Mouse (Mus musculus) left cerebral cortex, postnatal 36 days (tissue): ENCODE measurements around the gene Dnajb6. TPM values are rescaled to one million over a fixed set of nuclear protein-coding genes. Genes with fewer than 3 reads are reported as not detected.
"Not testable (repeated sequence)": the region's sequence is repeated elsewhere in the genome, so short reads cannot be mapped to it uniquely, and the experiment has no call there.

Experiments used
- DNase-seq, 2 experiments: peaks; one replicate each; pipeline ENCODE4 v3.0.0; 2021 to 2022; ENCODE audit warnings: low spot score in 2 of 2, mixed read lengths in 1 of 2
- intact Hi-C: fragments of 180-260 bp; cut with DNase I; formaldehyde crosslinking; loops from one replicate; pipeline ENCODE4 v1.15.1; 2025
- total RNA-seq, 2 experiments: library from RNA; stranded (reverse); gene quantifications; 2 replicates each; pipeline ENCODE4 v1.2.3; 2021

Dnajb6 gene
- 100 to 1,000 TPM; 168 to 174 TPM for total RNA-seq

DNA sequence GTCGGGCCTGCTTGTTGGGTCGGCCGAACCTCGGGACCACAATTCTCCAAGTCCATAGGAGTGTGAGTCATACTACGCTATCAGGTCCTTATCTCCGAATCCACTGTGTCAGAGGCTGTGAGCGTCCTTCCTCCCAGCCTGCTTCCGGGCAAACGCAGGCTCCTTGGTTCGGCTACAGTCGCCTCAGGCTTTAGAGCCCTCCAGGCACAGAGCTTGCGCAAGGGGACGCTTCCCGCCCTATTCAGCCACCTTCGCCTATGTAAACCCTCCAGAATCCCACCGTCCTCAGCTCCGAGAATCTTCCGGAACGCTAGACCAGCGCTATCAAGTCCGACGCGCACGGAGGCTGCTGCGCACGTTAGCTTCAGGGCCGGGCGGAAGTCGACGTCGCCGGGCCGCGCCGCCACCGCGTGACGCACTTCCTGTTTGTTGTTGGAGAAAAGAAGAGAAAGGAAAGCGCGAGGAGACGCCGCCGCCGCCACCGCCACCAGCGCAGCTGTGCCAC lies at the start of gene Dnajb6, which contains the start of gene Gm5129:
TSS of gene Dnajb6 (plus strand) at position 132 of the 505 bp plus-strand sequence.
TSS of gene Gm5129 (minus strand) at position 380 of the 505 bp plus-strand sequence.
- intact Hi-C loops, result loop anchor here (2.0 kb wide), 1 partner anchor 167 kb away; the partner anchor contains the start of gene Ube3c
- DNase-seq, result peak; percentile 99 to 100

GRCm38 (mm10) chr5:29687671-29688070 lies 47.8 kb upstream of the Dnajb6 start:
- DNase-seq, result no peak
- intact Hi-C loops, result no loop called here

- no peak for DNase-seq
- intact Hi-C loops, result no loop called here
Measured at GRCm38 (mm10) chr5:29688352-29688751, 47.1 kb upstream of the Dnajb6 start.

DNA sequence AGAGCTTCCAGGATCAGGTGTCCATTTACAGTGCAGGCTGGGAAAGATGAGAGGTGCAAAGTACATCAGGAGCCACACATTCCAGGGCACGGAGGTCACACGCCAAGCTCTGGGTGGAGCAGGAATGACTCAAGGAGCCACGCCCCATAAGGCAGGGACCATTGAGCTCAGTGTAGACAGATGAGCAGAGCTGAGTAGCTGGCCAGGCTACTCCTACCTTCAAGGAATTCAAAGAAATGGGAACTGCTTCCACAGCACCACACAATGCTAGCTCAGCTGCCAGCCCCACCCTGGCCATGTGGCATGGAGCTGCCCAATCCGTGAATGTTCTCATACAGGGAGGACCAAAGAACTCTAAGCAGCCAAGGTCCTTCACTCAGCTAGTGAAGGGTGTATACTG lies 37.0 kb upstream of the Dnajb6 start:
- DNase-seq, result no peak
- intact Hi-C loops, result no loop called here

DNA sequence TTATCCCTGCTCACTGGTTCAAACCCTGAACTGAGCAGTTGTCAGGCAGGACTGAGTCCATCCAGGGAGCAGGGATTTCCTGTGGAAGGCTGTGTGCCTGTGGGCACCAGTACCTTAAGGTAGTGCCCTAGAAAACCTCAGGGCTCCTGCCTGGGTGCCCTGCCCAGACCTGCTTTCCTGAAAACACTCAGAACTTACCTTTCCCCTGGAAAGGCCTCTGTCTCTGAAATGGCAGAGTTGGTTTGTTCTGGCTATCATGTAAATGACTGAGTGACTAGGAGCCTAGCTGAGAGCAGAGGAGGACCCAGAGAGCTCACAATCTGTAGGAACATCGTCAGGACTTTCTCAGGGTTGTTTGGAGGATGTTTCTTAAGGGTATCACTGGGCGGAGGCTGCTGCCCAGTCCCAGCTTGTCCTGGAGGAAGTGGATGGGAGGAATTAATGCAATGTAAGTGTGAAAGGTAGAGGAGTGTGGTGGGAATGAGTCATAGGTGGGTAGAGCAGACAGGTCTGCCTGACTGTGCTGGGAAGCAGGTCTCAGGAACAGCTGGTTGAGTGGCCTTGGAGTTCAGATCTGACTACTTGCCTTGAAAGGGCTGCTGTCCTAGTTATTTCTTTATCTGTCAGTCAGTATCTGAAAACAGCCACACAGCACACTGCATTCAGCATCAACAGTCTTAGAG lies 35.8 kb upstream of the Dnajb6 start:
- intact Hi-C loops, result no loop called here
- DNase-seq, result no peak

- intact Hi-C loops, result no loop called here
Measured at GRCm38 (mm10) chr5:29707241-29707640, 28.2 kb upstream of the Dnajb6 start.

GRCm38 (mm10) chr5:29708258-29708657 lies 27.2 kb upstream of the Dnajb6 start:
- DNase-seq, result no peak
- intact Hi-C loops, result no loop called here

More at GRCm38 (mm10) chr5:29707241-29707640, 28.2 kb upstream of the Dnajb6 start:
- no peak for DNase-seq

DNA sequence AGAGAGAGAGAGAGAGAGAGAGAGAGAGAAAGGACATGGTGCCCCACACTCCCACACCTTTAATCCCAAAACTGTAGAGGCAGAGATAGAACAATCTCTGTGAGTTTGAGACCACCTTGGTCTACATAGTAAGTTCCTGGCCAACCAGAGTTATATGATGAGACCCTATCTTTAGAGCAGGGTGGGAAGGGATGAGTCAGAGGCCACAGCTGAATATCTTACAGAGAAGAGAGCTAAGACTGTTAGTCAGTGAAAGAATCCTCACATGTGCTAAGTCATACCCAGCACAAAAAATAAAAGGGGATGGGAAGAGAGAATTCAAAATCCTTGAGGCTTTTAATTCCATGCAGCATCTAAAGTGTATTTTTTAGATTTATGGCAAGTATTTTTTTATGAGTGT lies 23.9 kb upstream of the Dnajb6 start:
- intact Hi-C loops, result no loop called here
- no peak for DNase-seq

- no peak for DNase-seq
- intact Hi-C loops, result no loop called here
Measured at GRCm38 (mm10) chr5:29712906-29713305, 22.6 kb upstream of the Dnajb6 start.

GRCm38 (mm10) chr5:29721159-29721558 lies 14.3 kb upstream of the Dnajb6 start:
- intact Hi-C loops, result no loop called here
- DNase-seq, result no peak

- no peak for DNase-seq
- intact Hi-C loops, result no loop called here
Measured at GRCm38 (mm10) chr5:29725369-29725768, 10.1 kb upstream of the Dnajb6 start.

GRCm38 (mm10) chr5:29726070-29726469 lies 9.4 kb upstream of the Dnajb6 start:
- intact Hi-C loops, DNase-seq: not testable (repeated sequence)

GRCm38 (mm10) chr5:29734831-29735510 lies 517 bp upstream of the Dnajb6 start:
- DNase-seq, result no peak
- intact Hi-C loops, result loop anchor here (2.0 kb wide), 1 partner anchor 166 kb away; the partner anchor contains the start of gene Ube3c

GRCm38 (mm10) chr5:29736073-29736900 lies 799 bp downstream of the Dnajb6 start:
- DNase-seq, result no peak
- intact Hi-C loops, result no loop called here

GRCm38 (mm10) chr5:29736942-29737341 lies 1.5 kb downstream of the Dnajb6 start:
- intact Hi-C loops, result no loop called here
- no peak for DNase-seq

DNA sequence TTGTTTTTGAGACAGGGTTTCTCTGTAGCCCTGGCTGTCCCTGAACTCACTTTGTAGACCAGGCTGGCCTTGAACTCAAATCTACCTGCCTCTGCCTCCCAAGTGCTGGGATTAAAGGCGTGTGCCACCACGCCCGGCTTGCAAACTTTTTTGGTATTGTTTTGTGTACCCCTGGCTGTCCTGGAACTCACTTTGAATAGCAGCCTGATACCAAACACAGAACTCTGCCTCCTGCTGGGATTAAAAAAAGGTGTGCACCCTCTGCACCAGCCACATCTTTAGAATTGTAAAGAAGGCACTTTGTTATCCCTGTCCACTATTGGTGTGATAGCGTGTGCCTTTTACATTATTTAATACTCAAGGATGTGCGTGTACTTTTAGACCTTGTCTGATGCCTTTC lies 2.0 kb downstream of the Dnajb6 start:
- no peak for DNase-seq
- intact Hi-C loops, result no loop called here

DNA sequence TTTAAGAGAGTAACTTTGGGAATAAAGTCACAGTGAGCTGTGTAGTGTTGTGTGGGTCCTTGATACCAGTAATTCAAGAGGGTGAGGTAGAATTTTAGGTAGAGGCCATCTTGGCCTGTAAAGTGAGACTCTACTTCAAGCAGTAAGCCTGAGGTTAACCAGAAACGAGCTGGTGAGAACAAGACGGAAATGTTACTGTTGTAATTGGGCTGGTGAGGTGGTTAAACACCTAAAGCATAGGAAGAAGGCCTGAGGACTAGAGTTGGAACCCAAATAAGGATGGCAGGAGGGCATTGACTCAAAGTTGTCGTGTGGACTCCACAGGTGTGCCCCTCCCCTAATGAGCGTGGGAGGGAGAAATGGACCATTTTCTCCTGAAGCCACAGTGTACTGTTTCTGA lies 2.6 kb downstream of the Dnajb6 start:
- DNase-seq, result no peak
- intact Hi-C loops, result no loop called here

- DNase-seq, result no peak
- intact Hi-C loops, result no loop called here
Measured at GRCm38 (mm10) chr5:29740651-29741050, 5.2 kb downstream of the Dnajb6 start.

DNA sequence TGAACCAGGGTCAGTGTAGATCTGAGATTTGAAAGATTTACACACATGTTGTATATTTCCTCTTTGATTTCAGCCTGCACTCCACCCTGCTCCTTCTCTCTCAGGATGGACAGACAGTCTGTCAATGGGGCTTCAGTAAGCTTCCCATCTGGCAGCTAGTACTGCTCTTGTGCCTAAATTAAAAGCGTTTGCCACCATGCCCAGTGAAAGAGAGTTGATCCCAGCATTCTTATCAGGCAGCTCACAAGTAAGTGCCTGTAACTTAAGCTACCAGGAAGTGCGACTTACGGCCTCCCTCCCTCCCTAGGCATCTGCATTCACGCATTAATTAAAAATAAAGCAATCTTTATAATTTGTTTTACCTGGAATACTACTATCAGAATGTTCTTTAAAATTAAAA lies 5.6 kb downstream of the Dnajb6 start:
- intact Hi-C loops, result no loop called here
- no peak for DNase-seq

GRCm38 (mm10) chr5:29747661-29748060 lies 12.2 kb downstream of the Dnajb6 start:
- DNase-seq, result no peak
- intact Hi-C loops, result no loop called here
